Mouse (Mus musculus) cerebellum, adult 2 months (tissue): ENCODE data around the gene Hoxb4.

Experiments used
- CTCF ChIP-seq: fragments of 200-500 bp; IDR thresholded peaks from 2 replicates; pipeline ENCODE4 v1.5.1; 2011; ENCODE audit warnings: low read depth, mild to moderate bottlenecking, control low read depth, low read length, moderate library complexity, borderline replicate concordance; ENCODE audit not compliant: insufficient read depth
- POLR2A ChIP-seq: fragments of 200-500 bp; IDR thresholded peaks from 2 replicates; pipeline ENCODE4 v1.6.1; 2011; ENCODE audit warnings: low read length, control low read depth, borderline replicate concordance; ENCODE audit not compliant: insufficient read depth

DNA sequence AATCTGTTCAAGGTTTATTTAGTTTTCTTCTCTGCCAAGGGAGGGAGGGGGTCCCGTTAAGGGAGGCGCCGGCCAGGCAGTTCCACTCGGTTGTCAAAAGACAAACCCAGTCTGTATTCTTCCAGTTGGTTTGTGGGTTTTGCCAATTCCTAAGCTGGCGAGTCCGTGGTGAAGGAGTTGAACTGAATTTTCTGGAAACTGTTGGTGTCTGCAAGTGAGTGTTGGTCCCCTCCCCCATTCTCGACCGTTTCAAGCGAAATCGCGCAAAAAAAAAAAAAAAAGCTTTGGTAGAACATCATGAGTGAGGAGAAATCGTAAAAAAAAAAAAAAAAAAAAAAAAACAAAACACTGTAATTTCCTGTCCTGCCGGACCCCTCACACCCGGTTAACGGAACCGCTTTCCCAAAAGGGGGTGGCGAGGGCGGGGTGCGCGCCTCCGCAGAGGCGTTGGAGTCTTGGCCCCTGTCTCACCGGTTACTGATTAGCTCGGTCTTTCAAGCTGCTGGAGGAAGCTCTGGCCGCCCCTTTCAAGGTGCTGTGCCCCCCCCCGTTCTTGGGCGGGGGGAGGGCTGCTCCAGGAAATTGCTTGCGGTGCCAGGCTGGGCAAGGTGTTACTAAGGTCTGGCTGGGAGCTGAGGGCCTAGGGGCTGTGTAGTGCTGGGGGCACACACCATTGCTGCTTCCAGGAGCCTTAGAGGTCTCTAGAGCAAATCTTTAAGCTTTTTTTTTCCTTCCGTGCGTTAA is 22.8 kb upstream of the Hoxb4 start:
- TF ChIP-seq CTCF (no peak), POLR2A (no peak)
